Mouse (Mus musculus): Measurements from ENCODE around the gene Dlgap1. TPM values are rescaled to one million over a fixed set of nuclear protein-coding genes. Genes with fewer than 3 reads are reported as not detected.

Dlgap1 gene
- polyA plus RNA-seq, 1 experiment = not detected

GRCm38 (mm10) chr17:70713470-70713869, 744.6 kb downstream of the Dlgap1 start:
- Histone ChIP-seq H3K4me1 (peaks cover 3% of the 10 kb centered on the region; the same call in 1 of the 2 replicates), H3K9me3 (peaks cover 5% of the 10 kb centered on the region; the same call in 1 of the 2 replicates), H3K27me3 (replicated peaks) (peaks cover 23% of the 10 kb centered on the region), H3K36me3 (replicated peaks; ENCODE audit: low read length) (no peaks in the 10 kb centered on the region), H3K4me3 (replicated peaks) (no peak overlapping the region)
- TF ChIP-seq FLI1 (IDR thresholded peaks at IDR 0.05; ENCODE audit: low read length) = no peak
- no peak for TF ChIP-seq GATA1 (IDR thresholded peaks at IDR 0.05; ENCODE audit: borderline replicate concordance, low read length)

- Histone ChIP-seq H3K36me3 (replicated peaks; ENCODE audit: low read length) (no peaks in the 10 kb centered on the region), H3K4me1 (no peaks in the 10 kb centered on the region), H3K27me3 (replicated peaks) (peaks cover 5% of the 10 kb centered on the region), H3K9me3 (no peaks in the 10 kb centered on the region), H3K4me3 (replicated peaks) (peak overlapping the region; percentile 34)
- no peak for TF ChIP-seq FLI1 (IDR thresholded peaks at IDR 0.05; ENCODE audit: low read length)
- TF ChIP-seq GATA1 (IDR thresholded peaks at IDR 0.05; ENCODE audit: borderline replicate concordance, low read length) = no peak
Observed at GRCm38 (mm10) chr17:70719684-70720324, 750.9 kb downstream of the Dlgap1 start.

GRCm38 (mm10) chr17:70720766-70721165, 751.9 kb downstream of the Dlgap1 start:
- Histone ChIP-seq H3K36me3 (replicated peaks; ENCODE audit: low read length) (no peaks in the 10 kb centered on the region), H3K4me3 (replicated peaks) (no peak overlapping the region), H3K4me1 (no peaks in the 10 kb centered on the region), H3K9me3 (no peaks in the 10 kb centered on the region), H3K27me3 (replicated peaks) (peaks cover 5% of the 10 kb centered on the region)
- TF ChIP-seq GATA1 (IDR thresholded peaks at IDR 0.05; ENCODE audit: borderline replicate concordance, low read length) = no peak
- TF ChIP-seq FLI1 (IDR thresholded peaks at IDR 0.05; ENCODE audit: low read length) = no peak

GRCm38 (mm10) chr17:70722146-70722545, 753.3 kb downstream of the Dlgap1 start:
- no peaks in the 10 kb centered on the region for H3K36me3 ChIP-seq (replicated peaks; ENCODE audit: low read length)
- H3K9me3 ChIP-seq = no peaks in the 10 kb centered on the region
- peaks cover 7% of the 10 kb centered on the region for H3K27me3 ChIP-seq (replicated peaks)
- TF ChIP-seq FLI1 (IDR thresholded peaks at IDR 0.05; ENCODE audit: low read length) (no peak), GATA1 (IDR thresholded peaks at IDR 0.05; ENCODE audit: borderline replicate concordance, low read length) (no peak)
- H3K4me1 ChIP-seq = no peaks in the 10 kb centered on the region
- no peak overlapping the region for H3K4me3 ChIP-seq (replicated peaks)

GRCm38 (mm10) chr17:70728719-70729281, 759.9 kb downstream of the Dlgap1 start:
- no peaks in the 10 kb centered on the region for H3K36me3 ChIP-seq (replicated peaks; ENCODE audit: low read length)
- TF ChIP-seq FLI1 (IDR thresholded peaks at IDR 0.05; ENCODE audit: low read length) = no peak
- no peak for TF ChIP-seq GATA1 (IDR thresholded peaks at IDR 0.05; ENCODE audit: borderline replicate concordance, low read length)
- H3K4me3 ChIP-seq (replicated peaks) = peak overlapping the region; percentile 50
- H3K27me3 ChIP-seq (replicated peaks) = peaks cover 9% of the 10 kb centered on the region
- H3K4me1 ChIP-seq = peaks cover 10% of the 10 kb centered on the region
- H3K9me3 ChIP-seq = peaks cover 4% of the 10 kb centered on the region; the same call in 1 of the 2 replicates

- peaks cover 12% of the 10 kb centered on the region for H3K4me1 ChIP-seq
- no peak for TF ChIP-seq FLI1 (IDR thresholded peaks at IDR 0.05; ENCODE audit: low read length)
- TF ChIP-seq GATA1 (IDR thresholded peaks at IDR 0.05; ENCODE audit: borderline replicate concordance, low read length) = no peak
- no peaks in the 10 kb centered on the region for H3K36me3 ChIP-seq (replicated peaks; ENCODE audit: low read length)
- H3K9me3 ChIP-seq = peaks cover 7% of the 10 kb centered on the region
- H3K27me3 ChIP-seq (replicated peaks) = peaks cover 29% of the 10 kb centered on the region
- no peak overlapping the region for H3K4me3 ChIP-seq (replicated peaks)
Observed at GRCm38 (mm10) chr17:70734728-70735127, 765.9 kb downstream of the Dlgap1 start.

- H3K27me3 ChIP-seq (replicated peaks) = peaks cover 25% of the 10 kb centered on the region
- TF ChIP-seq GATA1 (IDR thresholded peaks at IDR 0.05; ENCODE audit: borderline replicate concordance, low read length) = no peak
- no peak for TF ChIP-seq FLI1 (IDR thresholded peaks at IDR 0.05; ENCODE audit: low read length)
- peaks cover 4% of the 10 kb centered on the region; the same call in 1 of the 2 replicates for H3K9me3 ChIP-seq
- peaks cover 12% of the 10 kb centered on the region for H3K4me1 ChIP-seq
- no peaks in the 10 kb centered on the region for H3K36me3 ChIP-seq (replicated peaks; ENCODE audit: low read length)
- H3K4me3 ChIP-seq (replicated peaks) = no peak overlapping the region
Observed at GRCm38 (mm10) chr17:70735396-70735795, 766.5 kb downstream of the Dlgap1 start.

GRCm38 (mm10) chr17:70737424-70737823, 768.6 kb downstream of the Dlgap1 start:
- H3K4me3 ChIP-seq (replicated peaks) = no peak overlapping the region
- H3K36me3 ChIP-seq (replicated peaks; ENCODE audit: low read length) = no peaks in the 10 kb centered on the region
- H3K4me1 ChIP-seq = peaks cover 12% of the 10 kb centered on the region
- TF ChIP-seq GATA1 (IDR thresholded peaks at IDR 0.05; ENCODE audit: borderline replicate concordance, low read length) (no peak), FLI1 (IDR thresholded peaks at IDR 0.05; ENCODE audit: low read length) (no peak)
- peaks cover 36% of the 10 kb centered on the region for H3K27me3 ChIP-seq (replicated peaks)
- peaks cover 4% of the 10 kb centered on the region; the same call in 1 of the 2 replicates for H3K9me3 ChIP-seq

- Histone ChIP-seq H3K36me3 (replicated peaks; ENCODE audit: low read length) (no peaks in the 10 kb centered on the region), H3K27me3 (replicated peaks) (peaks cover 44% of the 10 kb centered on the region), H3K4me3 (replicated peaks) (peak overlapping the region; percentile 29), H3K4me1 (peaks cover 12% of the 10 kb centered on the region), H3K9me3 (peaks cover 4% of the 10 kb centered on the region; the same call in 1 of the 2 replicates)
- TF ChIP-seq FLI1 (IDR thresholded peaks at IDR 0.05; ENCODE audit: low read length) (no peak), GATA1 (IDR thresholded peaks at IDR 0.05; ENCODE audit: borderline replicate concordance, low read length) (no peak)
Observed at GRCm38 (mm10) chr17:70738168-70738854, 769.4 kb downstream of the Dlgap1 start.

- H3K4me1 ChIP-seq = peaks cover 12% of the 10 kb centered on the region
- H3K4me3 ChIP-seq (replicated peaks) = no peak overlapping the region
- TF ChIP-seq GATA1 (IDR thresholded peaks at IDR 0.05; ENCODE audit: borderline replicate concordance, low read length) (no peak), FLI1 (IDR thresholded peaks at IDR 0.05; ENCODE audit: low read length) (no peak)
- H3K36me3 ChIP-seq (replicated peaks; ENCODE audit: low read length) = no peaks in the 10 kb centered on the region
- H3K27me3 ChIP-seq (replicated peaks) = peaks cover 51% of the 10 kb centered on the region
- H3K9me3 ChIP-seq = peaks cover 4% of the 10 kb centered on the region; the same call in 1 of the 2 replicates
Observed at GRCm38 (mm10) chr17:70739346-70739745, 770.5 kb downstream of the Dlgap1 start.
